8 mouse cellular contexts compared by ENCODE assay signal in the genomic region with DNA sequence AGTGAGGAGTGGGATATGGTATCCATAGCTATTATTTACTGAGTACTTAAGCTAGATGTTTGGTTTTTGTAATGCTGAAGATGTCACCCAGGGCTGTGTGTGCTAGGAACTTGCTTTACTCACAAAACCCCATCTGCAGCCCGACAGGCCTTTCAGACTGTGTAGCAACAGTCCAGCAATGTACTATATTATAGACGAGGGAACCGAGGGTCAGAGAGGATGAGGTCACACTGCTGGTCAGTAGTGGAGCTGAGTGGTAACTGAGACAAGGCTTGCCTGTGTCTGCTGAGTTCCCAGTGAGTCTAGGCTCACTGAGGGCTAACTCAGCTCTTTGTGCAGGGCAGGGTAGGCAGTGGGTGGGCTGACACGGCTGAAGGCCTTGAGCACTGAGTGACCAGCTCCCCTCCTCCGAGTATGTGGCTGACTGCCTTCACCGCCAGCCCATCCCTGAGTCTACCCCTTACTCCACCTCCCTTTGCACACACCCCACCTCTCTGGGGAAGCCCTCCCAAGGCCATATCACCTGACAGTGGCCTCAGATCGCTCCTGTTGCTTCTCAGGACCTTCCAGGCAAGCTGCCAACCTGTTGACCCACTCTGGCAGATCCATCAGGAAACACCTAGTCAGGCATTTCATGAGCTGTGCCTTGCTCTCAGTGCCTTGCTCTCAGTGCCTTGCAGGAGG. TPM values are rescaled to one million over a fixed set of nuclear protein-coding genes. Genes with fewer than 3 reads are reported as not detected.
A peak's percentile ranks its signal among the peaks of the same experiment; 100 is the strongest.
DNase-seq lines count a peak whose midpoint lies in the region; ATAC-seq and TF ChIP-seq lines count a peak whose summit lies in the region.
"Had no signal": no experiment of that assay in that cellular context is flagged by ENCODE, and none has a peak within 500 bp of the region (broad histone marks: within the 10 kb centered on the region; RNA-seq: fewer than 3 reads in every experiment).

No protein-coding gene starts in this region.

- WGBS in liver, adult 2 months, result 38% methylated on average over 7 of the region's 7 CpGs
- WGBS in liver, embryonic 11.5 days, result 54% methylated on average over 7 of the region's 7 CpGs
- 61% methylated on average over 7 of the region's 7 CpGs for WGBS in olfactory bulb, adult 2 months

- no peaks in the 10 kb centered on the region for H3K36me3 ChIP-seq in liver, adult 2 months (ENCODE audit: control insufficient read depth, insufficient read depth, low read length)
- H3K36me3 ChIP-seq in liver, embryonic 11.5 days (ENCODE audit: control insufficient read depth, insufficient read depth, low read length), result no peaks in the 10 kb centered on the region

- intact Hi-C loops in gastrocnemius, postnatal 14 days (cut with DNase I; ENCODE audit: low total_unique reads), result no loop called here

- no peaks in the 10 kb centered on the region for H3K9me3 ChIP-seq in liver, embryonic 11.5 days (ENCODE audit: control insufficient read depth, low read length)

- H3K4me1 ChIP-seq in liver, adult 2 months (ENCODE audit: control insufficient read depth, insufficient read depth, low read length), result peaks cover 47% of the 10 kb centered on the region
- H3K4me1 ChIP-seq in liver, embryonic 11.5 days (replicated peaks; ENCODE audit: control insufficient read depth, insufficient read depth, low read length), result peaks cover 5% of the 10 kb centered on the region; the same call in 1 of the 2 replicates
- H3K4me1 ChIP-seq in olfactory bulb, adult 2 months (ENCODE audit: control insufficient read depth, insufficient read depth, low read length), result peaks cover 53% of the 10 kb centered on the region

- H3K27me3 ChIP-seq in liver, adult 2 months (ENCODE audit: control insufficient read depth, insufficient read depth, low read length), result no peaks in the 10 kb centered on the region
- H3K27me3 ChIP-seq in liver, embryonic 11.5 days (replicated peaks; ENCODE audit: control insufficient read depth, insufficient read depth, low read length), result peaks cover 2% of the 10 kb centered on the region

- TF ChIP-seq POLR2A in liver, adult 2 months (IDR thresholded peaks at IDR 0.05; ENCODE audit: extremely low read depth, insufficient read depth, low read length), result no peak
- TF ChIP-seq POLR2A in olfactory bulb, adult 2 months (IDR thresholded peaks at IDR 0.05; ENCODE audit: insufficient read depth, low read depth, low read length), result no peak

- no peak for TF ChIP-seq CTCF in liver, adult 2 months (IDR thresholded peaks at IDR 0.05; ENCODE audit: low read depth, low read length)
- TF ChIP-seq CTCF in olfactory bulb, adult 2 months (IDR thresholded peaks at IDR 0.05; ENCODE audit: insufficient read depth, low read depth, low read length), result no peak

- H3K4me3 ChIP-seq in liver, adult 2 months (ENCODE audit: insufficient read depth, low read depth, low read length), result no peak overlapping the region
- no peak overlapping the region for H3K4me3 ChIP-seq in liver, embryonic 11.5 days (ENCODE audit: low read depth, low read length)
- H3K4me3 ChIP-seq in olfactory bulb, adult 2 months (ENCODE audit: insufficient read depth, low read depth, low read length), result no peak overlapping the region

- peak; percentile 29 for DNase-seq in liver, adult 2 months (ENCODE audit: extremely low read depth, low read depth, low spot score)
- DNase-seq in liver, embryonic 11.5 days (ENCODE audit: low spot score), result no peak
- peak; percentile 84 for DNase-seq in kidney, adult 11 months
- DNase-seq in kidney, postnatal 36 days, result peak; percentile 87 to 90
- no peak for DNase-seq in gastrocnemius, postnatal 14 days
- DNase-seq in left cerebral cortex, adult 18-20 months (ENCODE audit: low spot score in 2 of 2), result no peak
- DNase-seq: right cerebral cortex, adult 18-20 months had no signal

- H3K79me2 ChIP-seq in liver, adult 2 months (ENCODE audit: control insufficient read depth, insufficient read depth, low read length), result no peaks in the 10 kb centered on the region

- no peak for ATAC-seq in liver, embryonic 11.5 days (replicated peaks; ENCODE audit: low FRiP score)

- H3K27ac ChIP-seq in liver, adult 2 months (replicated peaks; ENCODE audit: insufficient read depth, low read depth, low read length), result no peak overlapping the region
- H3K27ac ChIP-seq in liver, embryonic 11.5 days (ENCODE audit: low read depth, low read length), result no peak overlapping the region
- peak overlapping the region; percentile 23; the same call in 1 of the 2 replicates for H3K27ac ChIP-seq in olfactory bulb, adult 2 months (ENCODE audit: insufficient read depth, low read depth, low read length)

- H3K4me2 ChIP-seq in liver, embryonic 11.5 days, result no peak overlapping the region

- no peak overlapping the region for H3K9ac ChIP-seq in liver, adult 2 months (ENCODE audit: low read depth, low read length)
- no peak overlapping the region for H3K9ac ChIP-seq in liver, embryonic 11.5 days (ENCODE audit: low read depth, low read length)

RNA-seq across cellular contexts. Expression of a gene that starts 8.8 kb away (rescaled TPM):
- total RNA-seq in liver, adult 2 months (2014; rRNA removed), result 0.28 and 0.67 TPM in 2 replicates
- 1.0 and 1.6 TPM in 2 replicates for polyA plus RNA-seq in liver, adult 2 months (2012; rRNA removed)
- polyA plus RNA-seq in liver, embryonic 11.5 days (2014; fragmentation: Nextera tagmentation; extraction: Ambion mirVana), result 0.34 and 0.61 TPM in 2 replicates
- not detected in 2 replicates for polyA plus RNA-seq in olfactory bulb, adult 2 months (2012; ENCODE audit: insufficient read depth, insufficient read length, low replicate concordance, missing spikeins)
- total RNA-seq in gastrocnemius, postnatal 14 days (2021), result under 1 TPM; 0.29 to 0.43 TPM
- total RNA-seq in left cerebral cortex, adult 18-20 months (2021), result under 1 TPM; 0.16 to 0.54 TPM

RNA-seq across cellular contexts. Expression of a gene that starts 30.6 kb away (rescaled TPM):
- 18.2 and 19.7 TPM in 2 replicates for total RNA-seq in liver, adult 2 months (2014; rRNA removed)
- polyA plus RNA-seq in liver, adult 2 months (2012; rRNA removed), result 6.1 and 7.3 TPM in 2 replicates
- polyA plus RNA-seq in liver, embryonic 11.5 days (2014; fragmentation: Nextera tagmentation; extraction: Ambion mirVana), result 17.7 and 18.5 TPM in 2 replicates
- polyA plus RNA-seq in olfactory bulb, adult 2 months (2012; ENCODE audit: insufficient read depth, insufficient read length, low replicate concordance, missing spikeins), result 47.5 and 1,135 TPM in 2 replicates
- 10 to 100 TPM; 40.6 to 45.7 TPM for total RNA-seq in gastrocnemius, postnatal 14 days (2021)
- 100 to 1,000 TPM; 101 to 102 TPM for total RNA-seq in left cerebral cortex, adult 18-20 months (2021)

Comparison
In these comparisons a context has a peak if more than half of its experiments do, and no peak if none do; other contexts are left out.
1. DNase-seq: peak in liver, adult 2 months (single experiment), kidney, adult 11 months (single experiment) and kidney, postnatal 36 days (2 of 2); none in liver, embryonic 11.5 days (single experiment), gastrocnemius, postnatal 14 days (single experiment) and left cerebral cortex, adult 18-20 months (0 of 2).